Mouse (Mus musculus) heart, embryonic 11.5 days (tissue): Measurements from ENCODE around the gene Znrf3. TPM values are rescaled to one million over a fixed set of nuclear protein-coding genes. Genes with fewer than 3 reads are reported as not detected.

ENCODE experiments used
- ATAC-seq: fragments of 200-750 bp; cut with Nextera tagmentation; replicated peaks from 2 replicates; pipeline ENCODE4 v1.8.0; 2017; ENCODE audit warnings: moderate library complexity; ENCODE audit not compliant: insufficient number of reproducible peaks, low FRiP score, low TSS enrichment
- H3K27ac ChIP-seq: fragments of 300-500 bp; sonication (generic); 2 replicates; pipeline ENCODE4 v1.5.1; 2014; ENCODE audit warnings: mild to moderate bottlenecking, low read depth, low read length
- H3K27me3 ChIP-seq: fragments of 300-500 bp; sonication (generic); 2 replicates; pipeline ENCODE4 v1.6.1; 2014; ENCODE audit warnings: mild to moderate bottlenecking, low read length, mixed read lengths; ENCODE audit not compliant: control insufficient read depth, insufficient read depth
- H3K36me3 ChIP-seq: fragments of 300-500 bp; sonication (generic); 2 replicates; pipeline ENCODE4 v1.6.1; 2014; ENCODE audit warnings: mild to moderate bottlenecking, low read length, moderate library complexity, mixed read lengths; ENCODE audit not compliant: control insufficient read depth, insufficient read depth
- H3K4me1 ChIP-seq: fragments of 300-500 bp; sonication (generic); 2 replicates; pipeline ENCODE4 v1.6.1; 2014; ENCODE audit warnings: low read length; ENCODE audit not compliant: control insufficient read depth, insufficient read depth
- H3K4me2 ChIP-seq: fragments of 300-500 bp; sonication (generic); 2 replicates; pipeline ENCODE4 v1.6.1; 2014; ENCODE audit warnings: mild to moderate bottlenecking, moderate library complexity
- H3K4me3 ChIP-seq: fragments of 300-500 bp; sonication (generic); 2 replicates; pipeline ENCODE4 v1.5.1; 2014; ENCODE audit warnings: low read depth, low read length
- H3K9ac ChIP-seq: fragments of 300-500 bp; sonication (generic); 2 replicates; pipeline ENCODE4 v1.6.1; 2014; ENCODE audit warnings: mild to moderate bottlenecking, low read depth, low read length, moderate library complexity
- H3K9me3 ChIP-seq: fragments of 300-500 bp; sonication (generic); replicated peaks from 2 replicates; pipeline ENCODE4 v1.6.1; 2016; ENCODE audit warnings: low read length; ENCODE audit not compliant: control insufficient read depth
- WGBS: fragments of 180-500 bp; shearing (Covaris S2); extraction: QIAGEN DNeasy Blood & Tissue Kit; methylation state at CpG from one replicate; pipeline ENCODE4 v1.1.7; 2014; ENCODE audit not compliant: insufficient replicate concordance; 5-methylcytosine and 5-hydroxymethylcytosine counted together
- polyA plus RNA-seq: library from polyadenylated mRNA; unstranded; fragments of >200 nt; fragmentation: Nextera tagmentation; extraction: Ambion mirVana; gene quantifications from 2 replicates; pipeline ENCODE4 v1.2.1, GENCODE M21; 2014

The Znrf3 gene
- polyA plus RNA-seq, 1 experiment from 2014 or later: 9.3 TPM

- H3K9me3 ChIP-seq: no peaks in the 10 kb centered on the region
- 65% methylated on average over 9 of the region's 9 CpGs for WGBS
- H3K36me3 ChIP-seq: no peaks in the 10 kb centered on the region
- H3K4me2 ChIP-seq: no peak overlapping the region
- H3K9ac ChIP-seq: no peak overlapping the region
- ATAC-seq: no peak
- H3K4me3 ChIP-seq: no peak overlapping the region
- H3K27me3 ChIP-seq: no peaks in the 10 kb centered on the region
- H3K27ac ChIP-seq: no peak overlapping the region
- peaks cover 8% of the 10 kb centered on the region for H3K4me1 ChIP-seq
These were observed 173.2 kb downstream of the Znrf3 start for GRCm38 (mm10) chr11:5271274-5272065.

GRCm38 (mm10) chr11:5269846-5270461 is 174.7 kb downstream of the Znrf3 start:
- ATAC-seq: no peak
- Histone ChIP-seq H3K9ac (no peak overlapping the region), H3K9me3 (no peaks in the 10 kb centered on the region), H3K4me1 (peaks cover 14% of the 10 kb centered on the region), H3K4me3 (no peak overlapping the region), H3K4me2 (no peak overlapping the region), H3K27me3 (no peaks in the 10 kb centered on the region), H3K36me3 (no peaks in the 10 kb centered on the region), H3K27ac (no peak overlapping the region)
- 86% methylated on average over 8 of the region's 8 CpGs for WGBS

- ATAC-seq: no peak
- Histone ChIP-seq H3K9me3 (no peaks in the 10 kb centered on the region), H3K27ac (peak overlapping the region; percentile 93), H3K4me2 (peak overlapping the region; percentile 14; the same call in 1 of the 2 replicates), H3K4me3 (no peak overlapping the region), H3K4me1 (peaks cover 9% of the 10 kb centered on the region), H3K27me3 (no peaks in the 10 kb centered on the region), H3K36me3 (no peaks in the 10 kb centered on the region), H3K9ac (no peak overlapping the region)
- 51% methylated on average over 8 of the region's 8 CpGs for WGBS
These were observed 178.9 kb downstream of the Znrf3 start for GRCm38 (mm10) chr11:5265764-5266163.

GRCm38 (mm10) chr11:5263078-5263730 is 181.4 kb downstream of the Znrf3 start:
- Histone ChIP-seq H3K4me2 (no peak overlapping the region), H3K9me3 (no peaks in the 10 kb centered on the region), H3K4me3 (no peak overlapping the region), H3K9ac (peak overlapping the region; percentile 30; the same call in 1 of the 2 replicates), H3K27ac (no peak overlapping the region), H3K36me3 (0 out of 2 replicates have a peak, but pooled peaks cover 2% of the 10 kb centered on the region), H3K27me3 (no peaks in the 10 kb centered on the region), H3K4me1 (peaks cover 15% of the 10 kb centered on the region)
- no peak for ATAC-seq
- WGBS: 52% methylated on average over 26 of the region's 26 CpGs

- Histone ChIP-seq H3K27me3 (no peaks in the 10 kb centered on the region), H3K4me1 (peaks cover 19% of the 10 kb centered on the region)
- peak; percentile 97 for ATAC-seq
These were observed 182.9 kb downstream of the Znrf3 start, which contains the start of gene Kremen1 for GRCm38 (mm10) chr11:5261508-5262392. Gene Kremen1, minus strand, starts transcription at chr11:5261558.

GRCm38 (mm10) chr11:5260942-5261459 is 183.6 kb downstream of the Znrf3 start:
- peak overlapping the region; percentile 90 for H3K4me3 ChIP-seq
- peaks cover 20% of the 10 kb centered on the region for H3K4me1 ChIP-seq
- peak overlapping the region; percentile 82 for H3K4me2 ChIP-seq
- H3K36me3 ChIP-seq: 0 out of 2 replicates have a peak, but pooled peaks cover 2% of the 10 kb centered on the region
- ATAC-seq: peak; percentile 3; the same call in 1 of the 2 replicates
- no peaks in the 10 kb centered on the region for H3K9me3 ChIP-seq
- no peaks in the 10 kb centered on the region for H3K27me3 ChIP-seq
- peak overlapping the region; percentile 91 for H3K9ac ChIP-seq
- WGBS: 1% methylated on average over 35 of the region's 42 CpGs
- H3K27ac ChIP-seq: peak overlapping the region; percentile 75

More at GRCm38 (mm10) chr11:5261508-5262392, 182.9 kb downstream of the Znrf3 start, which contains the start of gene Kremen1:
- Histone ChIP-seq H3K9ac (peak within 1 kb of the TSS; percentile 91), H3K4me2 (peak within 1 kb of the TSS; percentile 82), H3K36me3 (0 out of 2 replicates have a peak, but pooled peaks cover 2% of the 10 kb centered on the region), H3K9me3 (no peaks in the 10 kb centered on the region), H3K27ac (peak within 1 kb of the TSS; percentile 75), H3K4me3 (peak within 1 kb of the TSS; percentile 90)
- 2% methylated on average over 48 of the region's 80 CpGs for WGBS

- H3K27ac ChIP-seq: 0 out of 2 replicates have a peak overlapping the region, but pooled peaks have one; percentile 62
- H3K9me3 ChIP-seq: no peaks in the 10 kb centered on the region
- peak overlapping the region; percentile 82 for H3K4me2 ChIP-seq
- H3K4me3 ChIP-seq: peak overlapping the region; percentile 90
- WGBS: 49% methylated on average over 10 of the region's 10 CpGs
- H3K9ac ChIP-seq: peak overlapping the region; percentile 91; the same call in 1 of the 2 replicates
- H3K36me3 ChIP-seq: 0 out of 2 replicates have a peak, but pooled peaks cover 2% of the 10 kb centered on the region
- H3K27me3 ChIP-seq: no peaks in the 10 kb centered on the region
- H3K4me1 ChIP-seq: peaks cover 23% of the 10 kb centered on the region
- no peak for ATAC-seq
These were observed 184.6 kb downstream of the Znrf3 start for GRCm38 (mm10) chr11:5259944-5260598.
